21 mouse cellular contexts compared by ENCODE assay signal in the genomic region with DNA sequence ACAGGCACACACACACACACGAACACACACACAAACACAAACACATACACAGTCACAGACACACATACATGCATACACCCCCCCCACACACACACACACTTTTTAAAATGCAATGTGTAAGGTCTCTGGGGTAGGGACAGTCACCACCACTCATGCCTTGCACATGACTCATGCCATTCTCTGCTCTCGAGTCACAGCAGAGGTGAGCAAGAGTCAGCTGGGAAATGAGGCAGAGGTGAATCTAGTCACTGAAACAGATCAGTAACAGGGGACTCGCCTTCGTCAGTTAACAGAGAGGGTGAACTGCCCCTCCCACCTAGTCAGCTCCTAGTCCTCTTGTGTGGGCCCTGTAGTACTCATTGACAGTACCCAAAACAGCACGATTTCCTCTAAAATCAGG. TPM values are rescaled to one million over a fixed set of nuclear protein-coding genes. Genes with fewer than 3 reads are reported as not detected.
A peak's percentile ranks its signal among the peaks of the same experiment; 100 is the strongest.
DNase-seq lines count a peak whose midpoint lies in the region; ATAC-seq and TF ChIP-seq lines count a peak whose summit lies in the region.
"Had no signal": no experiment of that assay in that cellular context is flagged by ENCODE, and none has a peak within 500 bp of the region (broad histone marks: within the 10 kb centered on the region; RNA-seq: fewer than 3 reads in every experiment).

No protein-coding gene starts in this region.

- TF ChIP-seq EP300 in lung, postnatal 0 days (IDR thresholded peaks at IDR 0.05), result no peak

- TF ChIP-seq CTCF in lung, postnatal 0 days (IDR thresholded peaks at IDR 0.05), result no peak

- no peak for ATAC-seq in heart, embryonic 13.5 days (ENCODE audit: extremely low read depth, insufficient number of reproducible peaks, low FRiP score, low TSS enrichment)
- peak; percentile 27; the same call in 1 of the 2 replicates for ATAC-seq in lung, postnatal 0 days
- ATAC-seq in stomach, embryonic 15.5 days (ENCODE audit: insufficient read depth, low FRiP score, low read depth), result 0 out of 2 replicates have a peak, but pooled peaks have one; percentile 12
- ATAC-seq: CD4-positive, CD25-positive, alpha-beta regulatory T cell, adult 4 months; forebrain, embryonic 14.5 days; midbrain, embryonic 13.5 days had no signal

- no peaks in the 10 kb centered on the region; the same call in 1 of the 2 replicates for H3K27me3 ChIP-seq in heart, embryonic 13.5 days (replicated peaks)
- H3K27me3 ChIP-seq in lung, postnatal 0 days (replicated peaks; ENCODE audit: insufficient read depth, low read length), result no peaks in the 10 kb centered on the region
- no peaks in the 10 kb centered on the region for H3K27me3 ChIP-seq in stomach, embryonic 15.5 days (replicated peaks)
- H3K27me3 ChIP-seq: embryonic facial prominence, embryonic 12.5 days; lung, embryonic 15.5 days; neural tube, embryonic 13.5 days had no signal

- H3K27ac ChIP-seq in heart, embryonic 13.5 days (replicated peaks), result peak overlapping the region; percentile 55; the same call in 1 of the 2 replicates
- H3K27ac ChIP-seq in lung, postnatal 0 days (ENCODE audit: low read length), result no peak overlapping the region
- no peak overlapping the region for H3K27ac ChIP-seq in stomach, embryonic 15.5 days
- H3K27ac ChIP-seq: embryonic facial prominence, embryonic 12.5 days; left cerebral cortex, adult 2 months; lung, embryonic 15.5 days had no signal

- H3K9me3 ChIP-seq in heart, embryonic 13.5 days, result no peaks in the 10 kb centered on the region
- H3K9me3 ChIP-seq in lung, postnatal 0 days (ENCODE audit: low read length), result no peaks in the 10 kb centered on the region
- no peaks in the 10 kb centered on the region for H3K9me3 ChIP-seq in stomach, embryonic 15.5 days
- H3K9me3 ChIP-seq: embryonic facial prominence, embryonic 12.5 days; limb, embryonic 10.5 days; lung, embryonic 15.5 days; midbrain, embryonic 13.5 days; neural tube, embryonic 13.5 days had no signal

- no peaks in the 10 kb centered on the region for H3K36me3 ChIP-seq in heart, embryonic 13.5 days
- no peaks in the 10 kb centered on the region for H3K36me3 ChIP-seq in lung, postnatal 0 days (ENCODE audit: insufficient read depth, low read length)
- no peaks in the 10 kb centered on the region for H3K36me3 ChIP-seq in stomach, embryonic 15.5 days
- H3K36me3 ChIP-seq: embryonic facial prominence, embryonic 12.5 days; limb, embryonic 10.5 days; lung, embryonic 15.5 days; midbrain, embryonic 13.5 days; neural tube, embryonic 13.5 days had no signal

- H3K4me1 ChIP-seq in heart, embryonic 13.5 days, result peaks cover 42% of the 10 kb centered on the region
- no peaks in the 10 kb centered on the region for H3K4me1 ChIP-seq in lung, postnatal 0 days (ENCODE audit: insufficient read depth, low read depth, low read length)
- H3K4me1 ChIP-seq in stomach, embryonic 15.5 days, result no peaks in the 10 kb centered on the region

- DNase-seq in heart, adult 8-10 months (ENCODE audit: low spot score), result no peak
- no peak for DNase-seq in lung, postnatal 0 days (ENCODE audit: low spot score)
- DNase-seq in lung, adult 18-20 months, result no peak
- DNase-seq in MN1 (ENCODE audit: low spot score), result peak; percentile 43
- no peak for DNase-seq in ovary, postnatal 14 days (ENCODE audit: low spot score)
- DNase-seq: cerebellum, adult 9-11 months; gastrocnemius, postnatal 25 days; kidney, adult 8-10 months; kidney, postnatal 4 days; layer of hippocampus, adult 9-11 months; right cerebral cortex, postnatal 25 days had no signal

- H3K9ac ChIP-seq in heart, embryonic 13.5 days, result no peak overlapping the region
- no peak overlapping the region for H3K9ac ChIP-seq in lung, postnatal 0 days (replicated peaks; ENCODE audit: low read depth)
- H3K9ac ChIP-seq in stomach, embryonic 15.5 days, result no peak overlapping the region
- H3K9ac ChIP-seq: embryonic facial prominence, embryonic 12.5 days; lung, embryonic 15.5 days; midbrain, embryonic 13.5 days had no signal

- H3K4me3 ChIP-seq in heart, embryonic 13.5 days, result no peak overlapping the region
- no peak overlapping the region for H3K4me3 ChIP-seq in lung, postnatal 0 days (ENCODE audit: low read depth, low read length)
- H3K4me3 ChIP-seq in stomach, embryonic 15.5 days (replicated peaks), result no peak overlapping the region
- H3K4me3 ChIP-seq: embryonic facial prominence, embryonic 12.5 days; left cerebral cortex, adult 2 months; limb, embryonic 10.5 days; lung, embryonic 15.5 days; midbrain, embryonic 13.5 days; neural tube, embryonic 13.5 days had no signal

- 39% methylated on average over 5 of the region's 5 CpGs for WGBS in heart, embryonic 13.5 days
- 71% methylated on average over 5 of the region's 5 CpGs for WGBS in lung, postnatal 0 days
- WGBS in stomach, embryonic 15.5 days, result 57% methylated on average over 5 of the region's 5 CpGs

- H3K4me2 ChIP-seq in heart, embryonic 13.5 days, result no peak overlapping the region
- no peak overlapping the region for H3K4me2 ChIP-seq in lung, postnatal 0 days (replicated peaks; ENCODE audit: low read depth, low read length)
- no peak overlapping the region for H3K4me2 ChIP-seq in stomach, embryonic 15.5 days
- H3K4me2 ChIP-seq: embryonic facial prominence, embryonic 12.5 days; lung, embryonic 15.5 days; midbrain, embryonic 13.5 days; neural tube, embryonic 13.5 days had no signal

RNA-seq across cellular contexts. Expression of gene Slco2a1, which starts 5.3 kb away (rescaled TPM):
- polyA plus RNA-seq in heart, embryonic 13.5 days (2015; fragmentation: Nextera tagmentation; extraction: Ambion mirVana), result 5.7 and 7.2 TPM in 2 replicates
- total RNA-seq in heart, adult 8-10 months (2022), result 1 to 10 TPM; 3.4 to 5.0 (median 3.9) TPM
- 68.9 and 70.0 TPM in 2 replicates for polyA plus RNA-seq in lung, postnatal 0 days (2015; fragmentation: Nextera tagmentation; extraction: Ambion mirVana)
- 12.1 and 13.9 TPM in 2 replicates for polyA plus RNA-seq in stomach, embryonic 15.5 days (2015; fragmentation: Nextera tagmentation; extraction: Ambion mirVana)
